Mouse (Mus musculus): ENCODE measurements at regions not wholly inside any gene's neighbourhood (a gene's known extent, or its start where the extent isn't known, plus 50 kb on each side); places are given as distances from the start of the nearest gene placed in this dataset.

DNA sequence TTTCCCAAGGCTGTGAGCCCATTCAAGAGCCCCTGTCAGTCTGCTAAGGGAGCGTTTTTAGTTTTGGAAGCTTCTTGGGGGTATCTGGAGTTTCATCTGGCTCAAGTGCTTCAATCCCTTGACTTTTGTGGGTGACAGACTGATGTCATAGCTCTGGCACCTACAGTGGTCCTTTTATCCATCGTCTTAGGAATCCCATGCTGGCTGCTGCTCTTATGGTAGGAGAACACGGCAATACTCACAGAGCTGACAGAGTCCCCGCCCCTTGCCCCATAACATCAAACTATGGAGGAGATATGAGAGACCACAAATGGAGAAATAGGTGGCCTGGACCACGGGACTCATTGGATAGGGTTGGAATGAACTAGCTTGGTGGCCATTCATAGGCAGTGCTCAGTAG, 68.0 kb upstream of the Wnt7b start:
- TF ChIP-seq POLR2A (IDR thresholded peaks at IDR 0.05; ENCODE audit: borderline replicate concordance, extremely low read depth, low read depth, low read length) = no peak
- no peak for TF ChIP-seq CTCF (IDR thresholded peaks at IDR 0.05; ENCODE audit: insufficient read depth, low read length)
- Histone ChIP-seq H3K4me1 (ENCODE audit: control insufficient read depth, insufficient read depth, low read length) (peaks cover 27% of the 10 kb centered on the region), H3K4me3 (replicated peaks; ENCODE audit: extremely low read depth, low read depth, low read length) (no peak overlapping the region)
- DNase-seq = no peak
- WGBS = 65% methylated on average over 5 of the region's 5 CpGs

DNA sequence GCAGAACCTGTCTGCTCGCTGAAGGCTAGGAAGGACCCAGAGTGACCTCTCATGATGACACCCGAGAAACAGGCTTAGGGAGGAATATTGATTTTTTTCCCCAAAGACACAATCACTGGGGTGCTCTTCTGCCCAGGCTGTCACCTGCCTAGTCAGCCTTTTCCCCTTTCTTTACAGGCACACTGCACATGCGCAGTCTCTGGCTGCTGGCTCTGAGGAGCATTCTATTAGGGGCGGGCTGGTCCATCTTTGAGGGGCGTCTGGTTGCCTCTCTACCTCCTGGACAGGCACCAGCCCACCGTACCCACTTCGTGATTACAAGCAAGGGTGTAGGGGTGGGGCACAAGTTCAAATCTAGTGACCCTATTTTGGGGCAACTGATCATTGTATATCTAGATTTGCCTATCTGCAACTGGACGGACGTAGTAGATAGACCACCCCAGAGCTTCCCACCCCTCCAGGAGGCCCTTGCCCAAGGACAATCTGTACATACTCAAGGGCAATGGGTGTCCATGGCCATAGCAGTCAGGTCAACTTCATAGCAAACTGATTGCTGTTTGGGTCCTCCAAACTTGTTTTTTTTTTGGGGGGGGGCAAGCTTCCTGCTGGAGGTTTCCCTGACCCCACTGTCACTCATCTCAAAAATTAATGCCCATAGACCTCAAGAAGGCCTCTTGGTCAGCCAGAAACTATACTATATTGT, 69.6 kb upstream of the Wnt7b start:
- Histone ChIP-seq H3K4me3 (replicated peaks; ENCODE audit: extremely low read depth, low read depth, low read length) (no peak overlapping the region), H3K4me1 (ENCODE audit: control insufficient read depth, insufficient read depth, low read length) (peaks cover 35% of the 10 kb centered on the region)
- no peak for DNase-seq
- TF ChIP-seq CTCF (IDR thresholded peaks at IDR 0.05; ENCODE audit: insufficient read depth, low read length) (no peak), POLR2A (IDR thresholded peaks at IDR 0.05; ENCODE audit: borderline replicate concordance, extremely low read depth, low read depth, low read length) (no peak)
- WGBS = 89% methylated on average over 9 of the region's 9 CpGs

DNA sequence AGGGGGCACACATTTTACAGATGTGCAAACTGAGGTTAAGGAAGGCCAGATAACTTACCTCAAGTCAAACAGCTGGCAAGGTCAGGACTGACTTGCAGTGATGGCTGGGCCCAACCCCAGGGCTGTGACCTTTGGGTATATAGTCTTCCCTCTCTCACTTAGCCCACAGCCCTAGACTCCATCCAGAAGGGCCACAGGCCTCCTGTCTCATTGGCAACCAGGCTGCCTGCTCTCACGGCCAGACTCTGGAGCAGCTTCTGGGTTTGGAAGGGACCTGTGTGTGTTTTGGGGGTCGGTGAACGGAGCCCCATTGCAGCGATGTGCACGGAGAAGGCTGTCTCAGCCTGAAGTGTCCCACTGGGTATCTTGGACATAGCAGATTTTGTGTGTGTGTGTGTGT, 70.2 kb upstream of the Wnt7b start:
- DNase-seq = no peak
- TF ChIP-seq CTCF (IDR thresholded peaks at IDR 0.05; ENCODE audit: insufficient read depth, low read length) (no peak), POLR2A (IDR thresholded peaks at IDR 0.05; ENCODE audit: borderline replicate concordance, extremely low read depth, low read depth, low read length) (no peak)
- WGBS = 63% methylated on average over 5 of the region's 5 CpGs

DNA sequence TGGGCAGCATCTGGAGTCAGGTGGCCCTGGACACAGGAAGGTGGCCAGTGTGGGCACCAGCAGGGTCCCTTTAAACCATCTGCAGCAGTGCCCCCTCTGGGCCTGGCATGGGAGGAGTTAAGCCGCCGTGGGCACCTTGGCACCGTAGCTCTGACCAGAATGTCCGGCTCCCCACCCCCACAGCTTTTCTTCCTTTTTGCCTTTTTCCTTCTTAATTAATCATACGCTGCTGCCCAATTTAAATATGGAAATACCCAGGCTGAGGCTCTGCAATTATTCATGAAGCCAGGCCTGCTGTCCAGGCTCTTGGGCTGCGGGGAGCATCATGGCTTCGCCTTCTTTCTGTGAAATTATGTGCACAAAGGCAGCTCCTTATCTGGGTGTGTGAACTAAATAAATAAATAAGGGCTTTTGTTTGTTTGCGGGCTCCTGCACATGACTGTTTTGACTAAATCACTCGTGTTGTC, 70.6 kb upstream of the Wnt7b start:
- DNase-seq = no peak
- Histone ChIP-seq H3K4me3 (replicated peaks; ENCODE audit: extremely low read depth, low read depth, low read length) (peak overlapping the region; percentile 33), H3K4me1 (ENCODE audit: control insufficient read depth, insufficient read depth, low read length) (peaks cover 29% of the 10 kb centered on the region)
- TF ChIP-seq CTCF (IDR thresholded peaks at IDR 0.05; ENCODE audit: insufficient read depth, low read length) (no peak), POLR2A (IDR thresholded peaks at IDR 0.05; ENCODE audit: borderline replicate concordance, extremely low read depth, low read depth, low read length) (no peak)
- WGBS = 10% methylated on average over 9 of the region's 9 CpGs

More for the DNA sequence above, 70.2 kb upstream of the Wnt7b start:
- Histone ChIP-seq H3K4me3 (replicated peaks; ENCODE audit: extremely low read depth, low read depth, low read length) (no peak overlapping the region), H3K4me1 (ENCODE audit: control insufficient read depth, insufficient read depth, low read length) (peaks cover 32% of the 10 kb centered on the region)

DNA sequence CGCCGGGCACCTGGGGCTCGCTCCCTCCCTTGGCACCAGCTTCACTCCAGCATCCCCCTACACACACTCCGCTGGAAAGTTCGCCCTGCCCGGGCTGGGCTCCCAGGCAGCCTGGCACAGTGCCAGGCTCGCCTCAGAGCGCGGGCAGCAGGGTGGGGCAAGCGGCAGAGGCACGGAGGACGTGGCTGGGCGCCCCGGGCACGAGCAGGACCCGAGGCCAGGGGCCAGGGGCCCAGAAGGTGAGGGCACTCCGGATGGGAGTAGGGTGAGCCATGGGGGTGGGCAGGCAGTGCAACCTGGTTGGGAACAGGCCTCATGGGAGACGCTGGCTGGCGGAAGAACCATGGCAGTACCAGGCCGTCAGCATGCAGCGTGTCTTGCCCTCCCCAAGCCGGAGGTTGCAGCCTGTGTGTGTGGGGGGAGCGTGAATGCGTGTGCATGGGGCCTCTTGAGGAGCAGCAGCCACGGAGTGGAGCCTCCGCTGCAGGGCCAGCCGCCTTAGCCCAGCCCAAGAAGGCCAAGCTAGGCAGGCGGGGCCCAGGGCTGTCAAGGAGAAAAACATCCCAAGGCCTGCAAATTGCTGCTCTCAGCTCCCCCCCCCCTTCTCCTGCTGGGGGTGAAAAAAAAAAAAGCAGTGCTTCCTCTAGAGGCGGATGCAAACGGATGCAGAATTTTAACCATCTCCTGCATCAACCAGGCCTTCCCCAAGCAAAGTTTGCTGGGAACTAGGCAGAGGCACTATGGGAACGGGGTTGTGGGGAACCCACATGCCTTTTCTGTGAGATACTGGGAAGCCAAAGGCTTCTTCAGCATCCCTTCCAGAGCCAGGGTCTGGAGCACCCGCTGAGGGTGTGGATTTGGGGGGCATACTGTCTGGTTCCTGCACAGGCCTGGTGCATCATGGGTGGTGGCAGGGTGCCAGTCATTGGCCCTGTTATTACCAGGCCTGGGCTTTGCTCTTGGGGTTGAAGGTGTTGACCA, 71.4 kb upstream of the Wnt7b start:
- Histone ChIP-seq H3K4me1 (ENCODE audit: control insufficient read depth, insufficient read depth, low read length) (peaks cover 29% of the 10 kb centered on the region), H3K4me3 (replicated peaks; ENCODE audit: extremely low read depth, low read depth, low read length) (peak overlapping the region; percentile 91)
- peak; percentile 83 for DNase-seq
- peak; percentile 91 for TF ChIP-seq POLR2A (IDR thresholded peaks at IDR 0.05; ENCODE audit: borderline replicate concordance, extremely low read depth, low read depth, low read length)
- TF ChIP-seq CTCF (IDR thresholded peaks at IDR 0.05; ENCODE audit: insufficient read depth, low read length) = no peak
- WGBS = under 1% methylated on average over 32 of the region's 32 CpGs

DNA sequence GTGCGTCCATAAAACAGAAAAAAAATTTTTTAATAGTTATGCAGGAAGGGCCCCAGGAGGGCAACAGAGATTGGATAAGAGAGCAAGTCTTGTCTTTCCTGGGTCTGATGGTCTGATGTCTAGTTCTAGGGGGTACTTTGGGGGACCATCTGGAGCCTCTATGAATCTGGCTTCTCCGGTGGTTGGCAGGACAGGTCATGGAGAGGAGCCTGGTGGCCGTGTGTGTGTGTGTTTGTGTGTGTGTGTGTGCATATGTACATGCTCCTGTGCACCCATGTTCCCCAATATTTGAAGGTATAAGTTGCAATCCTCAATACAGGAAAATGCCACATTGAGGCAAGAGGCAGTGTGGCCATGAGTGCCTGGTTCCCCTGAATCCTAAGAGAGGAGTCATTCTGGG, 72.5 kb upstream of the Wnt7b start:
- DNase-seq = no peak
- Histone ChIP-seq H3K4me1 (ENCODE audit: control insufficient read depth, insufficient read depth, low read length) (peaks cover 29% of the 10 kb centered on the region), H3K4me3 (replicated peaks; ENCODE audit: extremely low read depth, low read depth, low read length) (peak overlapping the region; percentile 17)
- TF ChIP-seq CTCF (IDR thresholded peaks at IDR 0.05; ENCODE audit: insufficient read depth, low read length) (no peak), POLR2A (IDR thresholded peaks at IDR 0.05; ENCODE audit: borderline replicate concordance, extremely low read depth, low read depth, low read length) (no peak)
- 55% methylated on average over 3 of the region's 3 CpGs for WGBS

DNA sequence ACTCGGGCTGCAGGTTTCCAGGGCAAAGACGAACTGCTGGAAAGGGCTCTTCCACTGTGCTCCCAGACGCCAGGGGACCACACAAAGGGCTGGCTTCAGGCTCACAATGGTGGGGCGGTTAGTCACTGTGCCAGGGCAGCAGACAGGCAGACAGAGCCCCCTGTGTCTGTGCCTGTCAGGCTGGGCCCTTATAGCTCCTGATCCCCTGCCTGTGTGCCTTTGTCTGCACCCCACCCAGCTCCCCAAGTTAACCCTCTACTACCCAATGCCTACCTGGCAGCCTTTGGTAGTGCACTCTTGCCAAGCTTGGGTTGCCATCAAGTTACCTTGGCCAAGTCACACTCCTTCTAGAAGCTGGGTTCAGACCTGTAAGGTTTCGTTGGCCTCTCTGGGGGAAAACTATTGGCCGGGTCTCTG, 73.5 kb upstream of the Wnt7b start:
- 31% methylated on average over 6 of the region's 6 CpGs for WGBS
- H3K4me3 ChIP-seq (replicated peaks; ENCODE audit: extremely low read depth, low read depth, low read length) = peak overlapping the region; percentile 24
- TF ChIP-seq POLR2A (IDR thresholded peaks at IDR 0.05; ENCODE audit: borderline replicate concordance, extremely low read depth, low read depth, low read length) (no peak), CTCF (IDR thresholded peaks at IDR 0.05; ENCODE audit: insufficient read depth, low read length) (no peak)
- DNase-seq = no peak
- peaks cover 29% of the 10 kb centered on the region for H3K4me1 ChIP-seq (ENCODE audit: control insufficient read depth, insufficient read depth, low read length)

DNA sequence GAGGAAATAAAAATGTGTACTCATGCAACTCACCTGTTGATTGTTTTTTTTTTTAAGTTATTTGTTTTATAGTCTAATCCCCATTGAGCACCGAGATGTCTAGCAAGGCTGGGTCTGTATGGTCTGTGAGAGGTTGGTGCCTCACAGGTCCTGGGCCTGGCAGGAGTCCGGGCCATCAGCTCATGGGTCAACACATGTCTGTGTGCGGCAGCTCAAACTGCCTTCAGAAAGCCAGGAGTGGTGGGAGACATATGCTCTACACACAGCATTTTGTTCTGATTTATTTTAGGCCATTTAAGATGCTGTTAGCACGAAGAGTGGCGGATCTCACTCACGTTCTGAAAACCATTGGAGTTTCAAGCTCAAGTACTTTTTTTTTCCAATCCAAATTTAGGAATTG, 74.6 kb upstream of the Wnt7b start:
- 33% methylated on average over 6 of the region's 6 CpGs for WGBS
- TF ChIP-seq POLR2A (IDR thresholded peaks at IDR 0.05; ENCODE audit: borderline replicate concordance, extremely low read depth, low read depth, low read length) (no peak), CTCF (IDR thresholded peaks at IDR 0.05; ENCODE audit: insufficient read depth, low read length) (no peak)
- Histone ChIP-seq H3K4me3 (replicated peaks; ENCODE audit: extremely low read depth, low read depth, low read length) (no peak overlapping the region), H3K4me1 (ENCODE audit: control insufficient read depth, insufficient read depth, low read length) (peaks cover 34% of the 10 kb centered on the region)
- DNase-seq = no peak

DNA sequence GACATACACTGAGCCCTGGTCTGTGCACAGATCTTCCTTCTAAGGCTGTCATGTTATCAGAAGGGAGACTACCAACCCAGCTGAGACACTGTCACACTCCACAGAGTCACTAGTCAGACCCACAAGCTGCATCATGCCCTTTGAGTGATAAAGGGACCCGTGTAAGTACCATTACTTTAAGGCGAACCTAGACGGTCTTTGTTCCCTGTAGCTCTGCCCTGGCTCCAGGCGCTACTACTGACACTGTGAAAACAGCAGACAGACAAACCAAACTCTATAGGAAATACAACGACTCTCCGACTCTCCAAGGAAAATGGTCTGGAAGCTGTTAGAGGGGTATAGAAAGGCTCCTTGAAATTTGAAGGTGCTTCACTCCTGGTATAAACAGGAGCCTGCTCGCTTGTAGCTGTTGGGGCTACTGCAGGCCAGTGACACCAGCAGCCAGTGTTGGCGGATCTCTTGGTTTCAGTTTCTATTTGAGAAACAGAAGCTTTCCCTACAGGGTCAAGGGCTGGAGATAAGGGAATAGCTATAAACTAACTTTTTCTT, 75.2 kb upstream of the Wnt7b start:
- Histone ChIP-seq H3K4me1 (ENCODE audit: control insufficient read depth, insufficient read depth, low read length) (peaks cover 31% of the 10 kb centered on the region), H3K4me3 (replicated peaks; ENCODE audit: extremely low read depth, low read depth, low read length) (peak overlapping the region; percentile 19)
- no peak for TF ChIP-seq POLR2A (IDR thresholded peaks at IDR 0.05; ENCODE audit: borderline replicate concordance, extremely low read depth, low read depth, low read length)
- TF ChIP-seq CTCF (IDR thresholded peaks at IDR 0.05; ENCODE audit: insufficient read depth, low read length) = no peak
- 9% methylated on average over 8 of the region's 8 CpGs for WGBS
- no peak for DNase-seq
